Mouse (Mus musculus) subcutaneous adipose tissue, adult 2 months (tissue): Measurements from ENCODE around the gene Npr2. TPM values are rescaled to one million over a fixed set of nuclear protein-coding genes. Genes with fewer than 3 reads are reported as not detected.

Experiments
- polyA plus RNA-seq: library from polyadenylated mRNA; depleted of rRNA; stranded (reverse); fragments of >200 nt; gene quantifications from 2 replicates; pipeline ENCODE4 v1.2.3, GENCODE M21; 2012; ENCODE audit warnings: low replicate concordance; rRNA removed

Gene Npr2
- 94.7 and 95.6 TPM in 2 replicates for polyA plus RNA-seq

DNA sequence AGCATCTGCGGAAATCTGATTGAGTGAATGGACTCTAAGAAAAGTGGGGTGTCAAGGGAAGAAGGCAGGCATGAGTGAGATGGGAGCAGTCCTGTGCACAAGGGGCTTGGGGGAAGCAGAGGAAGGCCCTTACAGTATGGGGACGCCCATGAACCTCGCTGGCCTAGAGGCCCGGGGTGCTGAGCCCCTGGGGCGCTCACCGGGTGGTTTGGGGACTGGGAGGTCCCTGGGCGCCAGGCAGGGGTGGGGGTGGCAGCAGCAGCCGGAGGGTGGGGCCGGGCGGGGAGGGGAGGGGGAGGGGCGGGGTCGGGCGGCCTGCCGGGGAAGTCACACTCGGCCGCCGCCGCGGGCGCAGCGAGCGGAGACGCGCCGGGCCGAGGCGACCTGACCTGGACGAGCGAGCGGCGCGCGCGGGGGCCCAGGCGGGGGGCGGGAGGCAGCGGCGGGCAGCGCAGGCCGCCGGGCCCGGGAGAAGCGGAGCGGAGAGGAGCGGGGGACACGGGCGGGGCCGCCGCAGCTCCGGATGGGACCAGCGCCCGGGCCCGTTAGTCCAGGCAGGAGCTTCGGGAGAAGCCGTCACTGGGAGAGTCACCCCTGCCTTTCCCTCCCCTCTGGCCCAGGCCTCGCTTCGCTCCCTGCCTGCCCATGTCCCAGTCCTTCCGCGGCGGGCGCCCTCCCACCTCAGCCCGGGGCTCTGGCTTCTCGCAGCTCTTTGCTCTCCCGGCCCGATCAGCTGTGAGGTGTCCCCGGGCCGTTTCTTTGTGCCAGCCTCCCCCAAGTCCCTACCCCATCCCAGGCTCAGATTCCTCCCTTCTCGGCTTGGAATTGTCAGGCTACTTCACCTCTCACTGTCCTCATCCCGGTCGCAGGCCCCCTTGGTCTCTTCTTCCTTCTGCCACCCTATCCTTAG, at the start of gene Npr2:
Gene Npr2, plus strand, starts transcription at position 890 of the 910 bp plus-strand sequence.

DNA sequence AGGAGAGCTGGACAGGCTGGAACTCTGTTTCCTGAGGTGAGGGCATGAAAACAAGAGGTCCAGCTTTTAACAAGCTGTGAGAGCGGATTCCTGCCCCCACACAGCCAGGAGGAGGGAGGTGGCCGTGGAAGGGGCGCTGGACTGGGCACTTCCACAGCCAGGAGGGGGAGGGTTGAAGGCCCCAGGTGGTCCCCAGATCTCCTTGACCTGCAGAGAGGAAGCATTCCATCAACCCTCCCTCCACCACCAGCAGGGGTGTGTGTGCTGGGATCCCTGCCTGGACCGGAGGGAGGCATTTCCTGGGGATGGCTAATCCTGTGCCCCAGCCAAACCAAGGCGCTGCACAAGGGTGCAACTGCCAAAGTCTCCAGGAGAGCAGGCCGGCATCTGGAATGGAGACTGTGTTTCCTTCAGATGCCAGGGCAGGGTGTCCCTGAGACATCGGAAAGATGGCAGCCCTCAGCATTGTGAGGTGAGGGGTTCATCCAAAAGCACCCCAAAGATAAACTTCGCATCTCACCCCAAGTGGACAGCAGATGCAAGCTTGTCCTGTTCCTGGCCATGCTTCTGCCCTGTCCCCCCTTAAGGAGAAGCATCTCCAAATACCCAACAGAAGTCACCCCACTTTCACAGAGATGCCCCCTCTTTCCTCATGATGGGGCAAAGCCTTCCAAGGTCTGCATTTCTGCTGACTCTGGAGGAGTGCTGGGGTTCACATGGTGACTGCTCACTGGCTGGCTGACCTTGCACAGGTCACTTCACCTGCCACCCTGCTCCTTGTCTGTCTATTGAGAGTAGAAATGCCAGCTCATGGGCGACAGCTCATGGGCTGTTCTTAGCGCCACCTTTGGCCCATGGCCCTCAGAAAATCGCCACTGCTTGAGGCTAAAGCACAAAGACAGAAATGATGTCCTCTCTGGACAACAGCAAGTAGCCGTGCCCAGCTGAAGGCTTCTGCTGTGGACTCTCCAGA, 47.0 kb upstream of the Npr2 start, which contains the start of gene Msmp:
Gene Msmp, minus strand, starts transcription at position 51 of the 973 bp plus-strand sequence.

DNA sequence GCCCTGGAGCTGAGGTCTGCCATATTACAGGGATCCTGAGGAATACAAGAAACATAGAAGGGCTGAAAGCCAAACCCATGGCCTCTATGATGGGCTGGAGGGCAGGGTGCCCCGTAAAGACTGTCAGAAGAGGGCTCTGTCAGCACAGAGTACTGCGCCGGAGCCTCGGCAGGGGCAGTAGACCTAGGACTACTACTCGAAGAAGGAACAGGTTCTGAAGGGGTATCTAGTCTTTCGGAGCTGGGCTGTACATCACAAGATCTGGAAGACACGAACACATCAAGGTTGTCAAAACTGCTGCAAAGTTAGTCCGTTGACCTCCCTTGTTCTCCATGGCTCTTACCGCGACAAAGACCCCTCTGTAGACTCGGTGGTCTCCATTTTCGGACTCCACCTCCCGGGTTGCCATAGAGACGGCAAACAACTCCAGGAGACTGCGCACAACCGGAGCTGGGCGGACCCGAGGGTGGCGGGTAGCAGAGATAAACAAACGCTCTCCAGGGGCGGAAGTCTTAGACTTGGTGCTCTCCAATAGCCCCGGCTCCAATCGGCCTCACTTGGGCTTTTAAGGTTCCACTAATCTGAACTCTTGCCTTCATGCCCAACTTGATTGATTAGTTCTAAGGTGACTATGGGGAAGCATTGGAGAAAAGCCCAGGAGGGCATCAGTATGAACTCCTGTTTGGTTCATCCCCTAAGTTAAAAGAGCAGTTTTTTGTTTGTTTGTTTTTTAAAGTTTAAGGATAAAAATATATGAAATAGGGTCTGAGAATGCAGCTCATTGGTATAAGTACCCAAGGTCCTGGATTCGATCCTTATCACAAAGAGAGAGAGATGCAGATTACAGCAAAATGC, 21.7 kb downstream of the Npr2 start, which contains the start of gene Spag8:
Gene Spag8, minus strand, starts transcription at position 434 of the 855 bp plus-strand sequence.

DNA sequence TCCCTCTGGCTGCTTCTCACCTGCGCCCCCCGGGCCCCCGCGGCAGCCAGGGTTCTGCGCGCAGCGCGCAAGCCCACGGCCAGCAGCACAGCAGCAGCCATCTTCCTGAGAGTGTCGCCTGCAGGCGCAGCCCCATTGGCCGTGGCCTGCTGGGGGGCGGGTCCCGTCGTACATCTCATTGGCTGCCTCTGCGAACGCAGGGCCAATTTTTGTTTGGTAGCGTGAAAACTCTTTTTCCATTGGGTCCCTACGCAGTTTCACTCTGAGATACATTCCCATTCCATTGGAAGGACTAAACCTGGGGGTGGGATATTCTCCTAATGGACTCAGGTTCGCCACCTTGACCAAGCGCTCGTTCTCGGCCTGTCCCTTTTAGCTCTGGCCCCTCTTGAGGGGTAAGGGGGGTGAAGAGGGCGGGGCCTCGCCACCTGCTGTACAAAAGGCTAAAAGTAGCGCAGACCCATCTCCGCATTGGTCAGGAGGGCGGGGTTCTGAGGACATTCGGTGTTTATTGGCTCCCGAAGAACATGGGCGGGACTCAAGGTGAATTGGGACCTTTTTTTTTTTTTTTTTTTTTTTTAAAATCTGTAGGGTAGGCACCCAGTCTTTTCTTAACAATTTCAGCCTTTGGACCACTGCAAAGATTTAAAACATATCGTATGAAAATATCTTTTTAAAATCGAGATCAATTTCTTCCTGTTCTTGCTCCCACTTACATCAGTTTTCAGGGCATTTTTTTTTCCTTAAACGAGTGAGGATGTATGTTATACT, 24.8 kb downstream of the Npr2 start, which contains the start of gene Hint2:
Gene Hint2, minus strand, starts transcription at position 128 of the 771 bp plus-strand sequence.

DNA sequence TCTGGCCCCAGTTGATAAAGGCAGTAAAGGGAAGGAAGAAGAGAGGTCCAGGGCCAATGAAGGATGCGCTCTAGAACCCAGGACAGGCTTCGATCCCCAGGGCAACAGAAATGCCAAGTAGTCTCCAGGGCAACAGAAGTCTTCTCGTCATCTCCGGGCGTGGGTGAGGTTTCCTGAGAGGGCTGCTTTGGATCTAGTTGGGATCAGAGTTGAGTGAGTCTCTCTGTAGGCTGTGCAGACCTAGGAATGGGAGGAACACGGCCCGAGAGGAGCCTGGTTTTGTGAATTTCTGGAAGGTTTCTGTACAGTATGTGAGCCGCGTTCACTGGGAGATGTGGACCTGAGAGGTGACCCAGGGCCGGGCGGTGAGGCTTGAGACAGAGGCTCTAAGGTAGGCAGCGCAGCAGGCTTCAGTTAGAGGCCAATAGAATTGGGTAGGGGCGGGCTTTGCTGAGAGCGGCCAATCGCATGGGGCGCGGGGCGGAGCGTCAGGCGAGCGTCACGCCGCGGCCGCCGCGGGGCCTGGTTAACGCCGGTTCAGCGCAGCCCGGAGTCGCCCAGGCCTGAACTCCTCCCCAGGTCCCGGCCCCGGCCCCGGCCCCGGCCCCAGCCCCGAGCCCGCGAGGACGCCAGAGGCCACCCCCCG, 37.2 kb downstream of the Npr2 start, which contains the start of the genes Tmem8b and Fam221b:
Gene Tmem8b, plus strand, starts transcription at position 190 of the 646 bp plus-strand sequence.
Gene Fam221b, minus strand, starts transcription at position 364 of the 646 bp plus-strand sequence.

DNA sequence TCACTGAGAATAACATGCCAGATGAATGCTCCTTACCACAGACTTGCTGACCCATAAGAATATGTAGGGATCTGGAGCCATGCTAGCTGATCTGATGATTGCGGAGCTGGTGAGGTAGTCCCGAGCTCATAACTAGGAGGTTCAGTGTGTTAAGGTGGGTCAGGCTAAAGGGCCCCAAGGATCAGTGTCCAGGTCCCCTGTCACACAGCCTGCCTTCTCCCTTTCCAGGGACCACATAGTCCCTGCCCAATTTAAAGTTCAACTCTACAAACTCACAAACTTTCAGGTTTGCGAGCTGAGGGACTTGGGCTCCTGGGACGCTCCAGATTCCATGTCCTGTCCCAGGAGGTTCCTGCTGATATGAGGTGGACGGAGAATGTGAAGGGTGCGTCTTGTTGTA, 69.0 kb downstream of the Npr2 start, which contains the start of gene Olfr70:
Gene Olfr70, minus strand, starts transcription at position 101 of the 400 bp plus-strand sequence.

Other genes starting within 250 kb of the Npr2 start
- gene Rusc2, start 250.0 kb upstream of the Npr2 start, polyA plus RNA-seq = 22.3 and 32.3 TPM in 2 replicates
- 0.45 TPM in 1 of 2 replicates, not detected in the other for gene Fam166b, start 202.8 kb upstream of the Npr2 start, polyA plus RNA-seq
- 67.9 and 87.0 TPM in 2 replicates for gene Tesk1, start 190.0 kb upstream of the Npr2 start, polyA plus RNA-seq
- 2.8 and 10.4 TPM in 2 replicates for gene Cd72, start 177.3 kb upstream of the Npr2 start, polyA plus RNA-seq
- 0.40 and 0.73 TPM in 2 replicates for gene Sit1, start 148.2 kb upstream of the Npr2 start, polyA plus RNA-seq
- 72.2 and 259 TPM in 2 replicates for gene Ccdc107, start 139.0 kb upstream of the Npr2 start, polyA plus RNA-seq
- 2.2 and 11.5 TPM in 2 replicates for gene Arhgef39, start 132.2 kb upstream of the Npr2 start, polyA plus RNA-seq
- 0.26 and 1.6 TPM in 2 replicates for gene Car9, start 125.0 kb upstream of the Npr2 start, polyA plus RNA-seq
- gene Tpm2, start 108.2 kb upstream of the Npr2 start, polyA plus RNA-seq = 19.2 and 203 TPM in 2 replicates
- gene Creb3, start 69.6 kb upstream of the Npr2 start, polyA plus RNA-seq = 63.4 and 86.6 TPM in 2 replicates
- 119 and 185 TPM in 2 replicates for gene Tln1, start 69.2 kb upstream of the Npr2 start, polyA plus RNA-seq
- 73.9 and 79.3 TPM in 2 replicates for gene Rgp1, start 53.2 kb upstream of the Npr2 start, polyA plus RNA-seq
- 29.8 and 35.8 TPM in 2 replicates for gene Gba2, start 53.1 kb upstream of the Npr2 start, polyA plus RNA-seq
- gene Msmp, start 47.4 kb upstream of the Npr2 start, polyA plus RNA-seq = 0.62 and 3.8 TPM in 2 replicates
- gene Spag8, start 21.7 kb downstream of the Npr2 start, polyA plus RNA-seq = 0.69 and 1.1 TPM in 2 replicates
- 105 and 166 TPM in 2 replicates for gene Hint2, start 24.5 kb downstream of the Npr2 start, polyA plus RNA-seq
- 14.5 and 16.6 TPM in 2 replicates for gene Tmem8b, start 37.0 kb downstream of the Npr2 start, polyA plus RNA-seq
- 0.07 and 0.10 TPM in 2 replicates for gene Fam221b, start 37.2 kb downstream of the Npr2 start, polyA plus RNA-seq
- not detected in 2 replicates for gene Olfr70, start 68.9 kb downstream of the Npr2 start, polyA plus RNA-seq
- not detected in 2 replicates for gene Olfr71, start 78.3 kb downstream of the Npr2 start, polyA plus RNA-seq
- 8.2 and 78.2 TPM in 2 replicates for gene Hrct1, start 95.3 kb downstream of the Npr2 start, polyA plus RNA-seq
- gene Spaar, start 98.1 kb downstream of the Npr2 start, polyA plus RNA-seq = 3.1 and 20.2 TPM in 2 replicates
- gene Olfr159, start 139.1 kb downstream of the Npr2 start, polyA plus RNA-seq = 0.13 TPM in 1 of 2 replicates, not detected in the other
- gene Olfr156, start 192.0 kb downstream of the Npr2 start, polyA plus RNA-seq = not detected in 2 replicates
- 0.04 TPM in 1 of 2 replicates, not detected in the other for gene Olfr157, start 208.3 kb downstream of the Npr2 start, polyA plus RNA-seq
- not detected in 2 replicates for gene Olfr155, start 219.6 kb downstream of the Npr2 start, polyA plus RNA-seq
- gene Reck, start 243.6 kb downstream of the Npr2 start, polyA plus RNA-seq = 8.0 and 33.4 TPM in 2 replicates